Mouse (Mus musculus): ENCODE measurements around the gene Tada3.

The Tada3 gene

DNA sequence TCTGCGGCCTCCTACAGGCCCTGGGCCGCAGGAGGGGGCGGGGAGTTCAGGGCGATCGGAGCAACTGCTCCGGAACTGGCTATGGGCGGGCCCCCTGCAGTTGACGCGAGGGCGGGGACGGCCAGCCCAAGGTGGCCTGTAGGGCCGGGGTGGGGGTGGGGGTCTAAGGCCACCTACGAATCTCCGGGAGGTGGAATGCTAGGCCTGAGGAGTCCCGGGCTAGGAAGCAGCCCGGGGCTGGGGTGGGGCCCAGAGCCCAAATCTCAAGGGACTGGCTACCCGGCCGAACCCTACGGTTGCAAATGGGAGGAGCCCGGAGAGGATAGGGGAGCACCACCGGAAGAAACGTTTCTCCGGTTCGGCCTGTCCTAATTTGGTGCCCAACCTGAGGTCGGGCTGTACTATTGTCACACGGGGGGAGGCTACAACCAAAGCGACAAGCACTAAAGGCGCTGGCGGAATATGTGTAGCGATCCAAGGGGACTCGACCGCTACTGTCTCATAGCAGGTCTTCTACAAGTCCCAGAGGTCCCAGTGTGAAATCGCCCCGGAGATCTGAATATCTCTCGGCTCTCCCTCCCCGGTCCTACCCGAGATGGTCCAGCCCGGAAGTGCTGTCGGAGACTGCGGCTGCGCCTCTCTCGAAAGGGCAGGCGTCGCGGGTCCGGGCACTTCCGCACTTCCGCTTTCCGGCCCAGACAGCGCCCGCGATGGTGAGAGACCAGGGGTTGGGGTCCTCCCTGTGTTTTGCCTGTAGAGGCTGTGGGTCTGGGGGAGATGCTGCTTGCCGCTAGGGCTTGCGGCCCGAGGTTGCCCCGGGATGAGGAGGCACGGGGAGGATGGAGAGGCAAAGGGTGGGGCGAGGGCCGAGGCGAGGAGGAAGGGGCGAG, at the start of gene Tada3, which contains the start of gene Arpc4:
TSS of gene Tada3 (minus strand) at position 388 of the 890 bp plus-strand sequence.
TSS of gene Arpc4 (plus strand) at position 620 of the 890 bp plus-strand sequence.
- DNase-seq, result peak; percentile 93 to 96

DNA sequence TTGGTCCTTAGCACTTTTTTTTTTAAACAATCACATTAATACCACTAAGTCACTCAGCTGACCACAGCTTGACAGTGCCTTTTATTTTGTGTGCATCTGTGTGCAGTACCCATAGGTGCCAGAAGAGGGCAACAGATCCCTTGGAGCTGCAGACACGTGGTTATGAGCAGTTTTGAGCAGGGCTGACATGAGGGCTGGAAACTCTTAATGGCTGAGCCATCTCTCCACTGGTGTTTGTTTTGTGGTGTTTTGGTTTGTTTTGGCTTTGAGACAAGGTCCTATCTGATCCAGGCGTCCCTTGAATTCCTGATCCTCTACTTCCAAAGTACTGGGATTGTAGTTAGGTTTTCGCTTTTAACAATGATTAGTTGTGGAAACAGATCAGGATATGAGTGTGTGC, 49.7 kb upstream of the Tada3 start:
- DNase-seq, result peak; percentile 73 to 77

DNA sequence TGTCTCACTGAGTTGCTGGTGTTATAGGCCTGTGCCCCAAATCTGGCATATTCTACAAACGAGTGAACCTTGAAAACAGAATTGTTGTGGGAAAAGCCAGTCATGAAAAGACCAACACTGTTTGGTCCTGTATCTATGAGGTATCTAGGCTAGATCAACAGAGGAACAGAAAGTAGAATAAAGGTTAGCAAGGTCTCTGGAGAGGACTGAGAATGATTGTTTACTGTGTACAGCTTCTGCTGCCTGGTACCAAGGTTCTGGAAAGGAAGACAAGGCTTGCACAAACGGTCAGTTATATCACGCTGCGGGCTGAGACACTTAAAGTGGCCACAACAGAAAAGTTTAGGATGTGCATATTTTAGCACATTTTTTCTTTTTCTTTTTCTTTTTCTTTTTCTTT, 49.0 kb upstream of the Tada3 start:
- no peak for DNase-seq

DNA sequence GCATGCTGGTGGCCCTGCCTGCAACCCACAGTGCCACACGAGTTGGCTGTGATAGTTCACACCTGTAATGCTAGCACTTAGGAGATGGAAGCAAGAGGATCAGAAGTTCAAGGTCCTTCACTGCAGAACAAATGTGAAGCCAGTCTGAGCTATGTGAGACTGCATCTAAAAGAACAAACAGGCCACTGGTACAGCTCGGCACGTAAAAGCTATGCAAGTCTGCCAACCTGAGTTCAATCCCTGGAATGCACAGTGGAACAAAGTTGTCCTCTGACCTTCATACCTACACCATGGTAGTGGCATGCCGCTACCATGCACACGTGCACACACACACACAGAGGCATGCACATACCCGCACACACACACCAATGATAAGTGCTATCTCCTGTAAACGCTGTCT, 46.5 kb upstream of the Tada3 start:
- DNase-seq, result peak in 1 of 2 experiments; percentile 34

DNA sequence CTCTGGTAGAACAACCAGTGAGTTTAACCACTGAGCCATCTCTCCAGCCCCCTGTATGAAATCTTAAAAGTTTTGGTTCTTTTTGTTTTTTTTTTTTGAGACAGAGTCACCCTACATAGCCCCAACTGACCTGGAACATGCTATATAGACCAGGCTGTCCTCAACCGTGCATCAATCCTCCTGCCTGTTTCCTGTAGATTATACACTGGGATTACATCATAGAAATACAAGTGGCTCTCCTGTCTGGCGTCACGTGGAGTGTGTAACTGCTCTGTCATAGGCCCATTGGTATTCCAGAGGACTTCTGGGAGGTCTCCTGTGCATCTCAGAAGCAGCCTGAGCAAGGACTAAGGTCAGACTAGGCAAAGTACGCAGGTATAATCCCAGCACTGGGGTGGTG, 45.3 kb upstream of the Tada3 start:
- no peak for DNase-seq

DNA sequence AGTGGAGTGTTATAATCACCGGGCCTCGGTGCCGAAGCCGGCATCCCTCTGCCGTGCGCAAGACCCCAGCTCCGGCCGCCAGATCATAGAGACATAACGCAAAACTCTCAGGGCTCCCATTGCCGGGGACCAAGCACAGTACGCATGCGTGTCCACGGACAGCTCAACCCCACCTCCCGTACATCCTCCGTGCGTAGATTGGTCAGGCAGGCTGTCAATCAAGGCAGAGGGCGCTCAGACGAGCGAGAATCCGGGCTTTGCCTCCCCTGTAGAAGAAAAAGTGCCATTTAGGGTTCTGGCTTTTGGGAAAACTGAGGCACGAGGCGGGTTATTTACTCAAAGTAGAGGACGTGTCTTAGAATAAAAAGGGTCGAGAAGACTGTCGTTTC, 41.5 kb upstream of the Tada3 start, which contains the start of gene Rpusd3:
TSS of gene Rpusd3 (minus strand) at position 142 of the 389 bp plus-strand sequence.
- DNase-seq, result peak; percentile 100

DNA sequence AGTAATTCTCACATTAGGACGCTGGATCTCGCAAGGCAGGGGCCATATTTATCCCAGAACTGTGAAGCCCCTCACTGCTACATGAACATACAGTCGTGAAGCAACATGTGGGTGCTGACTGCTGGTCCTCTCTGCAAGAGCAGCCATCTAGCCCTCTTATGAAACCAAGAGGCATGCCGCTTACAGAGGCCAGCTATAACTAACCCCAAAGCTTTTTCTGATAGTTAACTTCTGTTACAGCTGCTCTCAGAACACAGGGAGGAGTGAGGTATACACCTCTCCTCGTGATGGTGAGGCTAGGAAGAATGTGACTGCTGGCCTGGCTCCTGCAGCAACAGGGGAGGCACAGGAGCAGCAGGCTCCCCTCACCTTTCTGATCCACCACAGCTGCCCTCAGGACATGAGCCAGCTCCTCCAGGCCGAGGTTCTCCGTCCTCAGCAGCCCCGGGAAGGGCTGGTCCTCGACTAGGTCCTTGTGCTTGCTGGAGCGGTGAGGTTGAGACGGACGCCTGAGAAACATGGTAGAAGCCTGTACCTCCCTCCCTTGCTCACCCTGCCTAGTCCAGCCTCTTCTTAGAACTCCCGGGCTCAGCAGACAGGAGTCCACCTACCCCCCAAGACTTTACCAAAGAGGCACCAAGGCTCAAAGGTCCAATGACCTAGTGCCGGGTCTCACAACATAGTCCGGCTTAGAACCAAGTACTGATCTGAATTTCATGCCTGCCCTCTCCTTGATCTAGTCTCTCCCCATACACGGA, 40.9 kb upstream of the Tada3 start:
- peak in 1 of 2 experiments; percentile 54 for DNase-seq

DNA sequence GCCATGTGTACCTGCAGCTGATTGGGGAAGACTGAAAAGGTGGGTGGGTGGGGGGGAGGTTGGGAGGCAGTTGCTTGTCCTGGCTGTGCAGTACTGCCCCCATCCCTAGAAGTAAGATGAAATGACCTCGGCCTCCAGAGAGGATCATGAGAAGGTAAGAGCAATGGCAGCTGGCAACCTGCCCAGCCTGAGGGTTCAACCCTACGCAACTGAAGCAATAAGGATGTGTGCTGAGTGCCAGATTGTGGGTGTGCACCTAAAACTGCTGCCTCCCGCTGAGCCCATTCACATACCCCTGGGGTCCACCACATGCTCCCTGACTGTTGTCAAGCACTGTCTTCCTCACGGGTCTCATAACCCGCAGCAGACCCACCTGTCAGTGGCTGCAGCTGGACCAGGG, 38.7 kb upstream of the Tada3 start:
- no peak for DNase-seq

DNA sequence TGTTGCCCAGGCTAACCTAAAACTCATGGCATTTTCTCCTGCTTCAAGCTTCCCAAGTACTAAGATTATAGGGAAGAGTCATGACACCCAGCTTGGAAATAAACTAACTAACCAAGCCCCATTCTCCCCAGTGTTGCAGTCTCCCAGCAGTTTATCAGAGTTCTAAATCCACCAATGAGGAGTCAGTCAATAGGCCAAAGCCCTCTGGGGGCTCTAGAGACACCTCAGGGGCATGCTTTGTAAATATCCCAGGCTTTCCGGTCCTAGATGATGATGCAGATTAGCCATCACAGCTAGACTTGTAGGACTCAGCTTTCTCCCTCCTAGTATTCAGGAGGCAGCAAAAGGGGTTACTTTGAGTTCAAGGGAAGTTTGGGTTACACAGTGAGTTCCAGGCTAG, 32.3 kb upstream of the Tada3 start:
- DNase-seq, result no peak

DNA sequence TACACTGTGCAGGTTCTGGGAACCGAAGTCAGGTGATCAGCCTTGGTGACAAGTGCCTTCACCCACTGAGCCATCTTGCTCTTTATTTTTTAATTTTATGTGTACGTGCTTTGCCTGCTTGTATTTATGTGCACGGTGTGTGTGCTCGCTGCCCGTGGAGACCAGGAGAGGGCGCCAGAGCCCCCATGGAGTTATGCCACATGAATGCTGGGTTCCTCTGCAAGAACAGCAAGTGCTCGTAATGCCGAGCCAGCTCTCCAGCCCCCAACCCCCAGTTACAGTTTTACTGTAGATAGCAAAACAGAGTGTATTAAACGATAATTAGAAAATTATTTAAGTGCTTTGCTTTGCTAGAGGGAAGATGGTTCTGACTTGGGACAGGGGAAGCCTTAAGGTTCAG, 29.0 kb upstream of the Tada3 start:
- DNase-seq, result peak; percentile 51 to 59

DNA sequence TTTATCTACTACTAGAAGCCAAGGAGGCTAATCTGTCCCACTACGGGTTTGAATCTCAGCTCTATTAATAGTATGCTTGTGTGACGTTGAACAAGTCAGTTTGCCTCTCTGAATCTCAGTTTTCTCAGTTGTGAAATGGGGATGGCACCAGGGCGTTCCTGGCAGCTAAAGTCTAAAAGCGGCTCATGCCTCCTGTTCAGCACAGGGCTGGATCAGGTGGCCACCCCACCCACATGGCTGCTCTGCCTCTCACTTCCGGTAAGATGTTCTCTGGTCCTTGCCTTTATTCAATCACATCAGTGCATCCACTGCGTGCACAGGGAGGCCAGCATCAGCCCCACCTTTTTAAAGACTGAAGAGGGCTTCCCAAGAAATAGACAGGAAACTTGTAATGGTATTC, 27.8 kb upstream of the Tada3 start:
- DNase-seq, result no peak

DNA sequence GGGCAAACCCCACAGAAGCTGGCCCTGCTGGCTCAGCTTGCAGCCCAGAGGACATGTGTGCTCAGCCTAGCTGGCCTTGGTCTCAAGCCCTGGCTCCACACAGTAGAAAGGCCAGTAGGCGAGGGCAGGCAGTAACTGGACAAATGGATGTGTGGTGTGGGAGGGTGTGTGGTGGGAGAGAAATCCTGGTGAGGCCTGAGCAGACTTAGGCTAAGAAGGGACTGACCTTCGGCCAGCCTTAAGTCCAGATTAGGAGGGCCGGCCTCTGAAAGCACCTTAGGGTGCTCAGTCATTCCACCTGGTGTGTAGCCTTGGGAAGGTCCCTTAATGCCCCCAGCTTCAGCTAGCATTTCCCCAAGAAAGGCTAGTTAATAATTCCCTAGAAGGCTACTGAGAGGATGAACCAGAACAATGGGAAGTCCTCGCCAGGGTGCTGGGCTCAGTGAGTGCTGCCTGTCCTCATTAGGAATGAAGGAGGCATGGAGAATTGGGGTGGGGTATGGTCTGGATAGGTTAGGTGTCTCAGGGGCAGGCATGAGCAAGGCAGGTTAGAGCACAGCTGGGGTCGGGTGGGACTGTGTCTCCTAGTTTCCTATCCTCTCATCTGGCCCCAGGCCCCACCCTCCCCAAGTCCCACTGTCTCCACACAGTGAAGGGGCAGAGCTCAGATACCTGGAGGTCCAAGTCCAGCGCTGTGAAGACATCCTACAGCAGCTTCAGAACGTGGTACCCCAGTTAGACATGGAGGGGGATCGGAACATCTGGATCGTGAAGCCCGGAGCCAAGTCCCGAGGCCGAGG, 27.2 kb upstream of the Tada3 start:
- DNase-seq, result peak; percentile 17 to 45

DNA sequence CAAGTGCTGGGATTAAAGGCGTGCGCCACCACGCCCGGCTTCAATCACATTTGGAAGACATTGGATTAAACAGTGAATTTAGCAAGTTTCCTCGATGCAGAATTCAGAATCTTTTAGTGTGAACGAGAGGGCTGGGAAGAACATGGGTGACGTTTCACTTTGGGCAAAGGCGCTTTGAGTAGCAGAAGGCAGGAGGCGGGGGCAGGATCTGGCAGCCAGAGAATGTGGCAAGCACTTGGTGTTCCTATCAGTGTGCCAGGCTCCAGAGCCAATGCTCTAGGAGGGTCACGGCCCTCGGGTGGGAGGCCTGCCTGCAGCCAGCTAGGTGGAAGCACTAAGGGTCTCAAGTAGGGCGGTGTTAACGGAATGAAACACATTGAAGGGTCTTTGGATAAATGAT, 24.4 kb upstream of the Tada3 start:
- DNase-seq, result no peak

DNA sequence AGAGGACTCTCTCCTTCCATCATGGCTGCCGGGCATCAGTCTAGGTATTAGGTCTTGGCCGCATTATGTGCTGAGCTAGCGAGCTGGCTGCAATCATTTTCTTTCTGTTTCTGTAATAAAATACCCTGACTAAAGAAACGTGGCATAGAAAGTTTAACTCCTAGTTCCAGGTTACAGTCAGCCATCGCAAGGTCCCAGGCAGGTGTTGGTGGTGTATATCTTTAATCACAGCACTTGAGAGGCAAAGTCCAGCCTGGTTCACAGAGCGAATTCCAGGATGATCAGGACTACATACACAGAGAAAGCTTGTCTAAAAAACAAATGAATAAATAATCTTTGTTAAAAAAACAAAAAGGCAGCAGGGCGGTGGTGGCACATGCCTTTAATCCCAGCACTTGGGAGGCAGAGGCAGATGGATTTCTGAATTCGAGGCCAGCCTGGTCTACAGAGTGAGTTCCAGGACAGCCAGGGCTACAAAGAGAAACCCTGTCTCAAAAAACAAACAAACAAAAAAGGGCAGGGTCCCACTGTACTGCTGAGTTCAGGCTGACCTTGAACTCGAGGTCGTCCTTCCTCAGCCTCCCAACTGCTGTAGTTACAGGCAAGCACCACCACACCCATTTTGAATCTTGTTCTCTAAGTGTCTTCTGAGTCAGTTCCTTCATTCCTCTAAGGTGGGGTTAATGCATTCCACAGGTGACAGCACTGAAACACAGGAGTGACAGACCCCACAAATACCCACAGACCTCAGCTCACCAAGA, 18.8 kb upstream of the Tada3 start:
- no peak for DNase-seq

DNA sequence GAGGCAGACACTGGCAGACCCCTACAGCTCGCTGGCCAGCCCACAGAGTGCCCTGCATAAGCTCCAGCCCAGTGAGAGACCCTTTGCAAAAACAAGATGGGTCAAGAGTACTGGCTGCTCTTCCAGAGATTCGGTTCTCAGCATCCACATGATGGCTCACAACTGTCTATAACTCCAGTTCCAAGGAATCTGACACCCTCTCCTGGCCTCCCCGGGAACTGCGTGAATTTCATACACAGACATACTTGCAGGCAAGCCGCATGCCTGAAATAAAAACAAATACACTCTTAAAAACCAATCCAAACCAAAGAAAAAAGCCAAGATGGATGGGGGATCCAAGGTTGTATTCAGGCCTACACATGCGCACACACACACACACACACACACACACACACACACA, 17.8 kb upstream of the Tada3 start:
- no peak for DNase-seq

DNA sequence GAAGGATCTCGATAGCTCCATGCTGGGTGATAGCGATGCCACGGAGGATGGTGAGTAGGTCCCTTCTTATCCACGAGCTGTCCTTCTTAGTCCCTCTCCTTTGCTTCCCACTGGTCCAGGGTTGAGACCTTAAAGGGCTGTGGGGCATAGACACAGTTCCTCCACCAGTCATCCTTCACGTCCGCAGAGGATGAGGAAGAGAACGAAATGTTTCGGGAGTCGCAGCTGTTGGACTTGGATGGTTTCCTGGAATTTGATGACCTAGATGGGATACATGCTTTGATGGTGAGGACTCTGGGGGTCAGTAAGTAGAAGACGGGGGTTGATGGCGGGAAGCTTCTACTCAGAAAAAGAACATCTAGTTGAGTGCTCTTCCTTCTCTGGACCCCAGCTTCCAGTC, 17.1 kb upstream of the Tada3 start:
- DNase-seq, result no peak

DNA sequence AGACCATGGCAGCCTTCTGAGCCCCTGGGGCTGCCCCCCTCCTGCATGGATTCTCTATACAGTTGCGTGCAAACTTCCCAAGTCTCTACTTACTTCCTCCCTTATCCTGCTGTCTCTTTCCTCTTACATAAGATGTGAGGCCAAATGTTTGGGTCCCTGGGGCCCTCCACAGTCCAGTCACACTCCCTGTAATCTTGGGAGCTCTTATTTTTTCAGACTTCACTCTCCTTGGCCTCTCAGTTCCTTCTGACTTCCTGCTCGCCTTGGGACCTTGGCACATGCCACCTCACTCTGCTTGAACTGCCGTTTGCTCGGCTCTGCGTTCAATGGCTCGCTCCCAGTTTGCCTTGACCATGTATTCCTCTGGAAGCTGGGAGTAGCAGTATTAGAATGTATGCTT, 16.3 kb upstream of the Tada3 start:
- no peak for DNase-seq

DNA sequence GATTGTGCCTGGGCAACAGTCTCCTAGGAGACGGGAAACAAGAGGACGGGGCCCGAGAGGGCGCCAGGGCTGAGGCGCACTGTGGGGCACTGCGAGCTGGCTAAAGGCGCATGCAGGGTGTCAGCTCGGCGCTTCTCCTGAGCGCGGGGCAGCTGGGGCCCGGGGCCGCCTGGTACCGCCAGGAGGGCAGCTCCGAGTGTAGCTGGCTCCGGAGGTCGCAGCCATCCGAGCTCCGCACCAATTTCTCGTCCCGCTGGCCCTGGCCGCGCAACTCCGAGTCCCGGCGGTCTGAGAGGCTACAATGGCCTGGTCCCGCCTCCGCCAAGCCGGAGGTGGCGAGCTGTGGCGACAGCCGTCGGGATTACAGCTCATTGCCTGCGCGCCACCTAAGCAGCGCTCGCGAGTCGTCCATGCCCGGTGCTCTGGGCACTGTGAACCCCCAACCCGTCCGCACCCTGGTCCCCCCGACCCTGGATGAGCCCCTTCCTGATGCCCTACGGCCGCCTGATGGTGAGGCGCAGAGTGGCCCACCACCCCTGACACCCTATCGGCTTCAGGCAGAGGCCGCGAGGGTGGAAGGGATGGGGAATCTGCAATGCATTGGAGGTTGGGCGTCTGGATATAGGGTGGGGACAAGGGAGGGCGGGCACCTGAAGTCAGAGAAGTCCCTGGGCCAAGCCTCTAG, 14.8 kb upstream of the Tada3 start:
- peak; percentile 65 to 79 for DNase-seq

DNA sequence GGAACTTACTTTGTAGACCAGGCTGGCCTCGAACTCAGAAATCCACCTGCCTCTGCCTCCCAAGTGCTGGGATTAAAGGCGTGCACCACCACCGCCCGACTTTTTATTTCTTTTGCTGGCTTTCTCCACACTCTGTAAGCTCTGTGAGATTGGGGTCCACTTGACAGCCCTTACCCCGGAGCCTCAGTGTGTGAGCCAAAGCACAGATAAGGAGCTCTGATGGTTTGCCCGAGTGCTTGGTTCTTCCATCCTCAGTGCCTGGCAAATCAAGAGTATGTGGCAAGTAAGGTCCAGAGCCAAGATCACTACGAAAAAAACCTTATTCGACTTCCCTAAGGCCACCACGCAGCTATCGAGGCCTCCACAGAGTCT, 14.3 kb upstream of the Tada3 start:
- DNase-seq, result no peak

DNA sequence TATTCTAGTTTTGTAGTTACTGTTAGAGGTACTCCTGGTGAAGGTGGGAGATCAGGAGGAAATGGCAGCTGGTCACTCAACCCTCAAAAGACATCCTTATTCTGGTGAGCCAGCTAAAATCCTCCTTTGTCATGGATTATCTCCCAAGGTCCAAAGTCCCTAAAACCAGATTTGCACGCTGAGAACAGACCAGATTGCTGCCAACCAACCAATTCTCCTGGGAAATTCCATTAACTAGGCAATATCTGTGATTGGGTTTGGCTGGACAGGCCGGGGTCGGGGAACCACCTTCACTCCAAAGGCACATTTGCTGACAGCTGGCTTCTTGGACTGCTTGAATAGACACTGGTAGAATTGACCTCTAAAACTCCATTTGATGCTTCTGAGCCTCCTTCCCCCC, 13.0 kb upstream of the Tada3 start:
- no peak for DNase-seq

DNA sequence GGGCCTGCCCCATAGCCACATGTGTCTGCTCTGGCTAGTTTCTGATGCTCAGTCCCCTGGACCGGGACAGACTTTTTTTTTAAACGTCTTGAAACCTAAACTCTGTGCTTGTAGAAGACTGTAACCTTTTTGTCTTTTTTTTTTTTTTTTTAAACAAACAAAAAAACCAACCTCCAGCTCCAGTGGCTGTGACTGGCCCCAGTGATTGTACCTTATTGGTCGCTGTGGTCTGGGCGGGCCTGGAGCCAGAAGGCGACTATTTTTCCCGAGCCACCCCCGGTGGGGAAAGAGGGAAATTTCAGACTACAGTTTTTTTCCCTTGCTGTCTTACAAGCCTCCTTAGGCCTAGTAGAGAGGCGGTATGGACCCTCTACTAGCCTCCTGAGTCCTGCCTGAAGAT, 11.3 kb upstream of the Tada3 start, which contains the start of gene Ttll3:
TSS of gene Ttll3 (plus strand) at position 301 of the 400 bp plus-strand sequence.
- no peak for DNase-seq

DNA sequence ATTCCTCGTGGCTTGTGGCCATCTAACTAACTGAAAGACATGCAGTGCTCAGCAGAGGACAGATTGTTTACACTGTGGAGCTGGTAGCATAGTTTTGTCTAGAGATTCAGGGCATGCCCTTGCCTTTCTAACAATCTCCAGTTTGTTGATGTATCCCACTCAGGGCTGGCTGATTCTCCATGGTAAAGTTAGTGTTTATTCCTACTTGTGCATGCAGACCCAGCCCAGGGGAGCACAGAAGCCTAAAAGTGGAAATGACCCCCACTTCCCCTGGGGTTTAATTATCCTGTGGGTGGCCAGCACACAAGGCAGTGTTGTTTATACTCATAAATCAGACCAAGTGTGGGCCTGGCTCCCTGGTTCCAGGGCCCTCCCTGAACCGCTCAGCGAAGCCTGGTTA, 8.3 kb upstream of the Tada3 start:
- DNase-seq, result no peak
